Mouse (Mus musculus): Measurements from ENCODE around the gene Dgcr2.

Dgcr2 gene

GRCm38 (mm10) chr16:17848928-17849327 lies 49.4 kb downstream of the Dgcr2 start:
- no peak for DNase-seq (ENCODE audit: low spot score in 2 of 2)

DNA sequence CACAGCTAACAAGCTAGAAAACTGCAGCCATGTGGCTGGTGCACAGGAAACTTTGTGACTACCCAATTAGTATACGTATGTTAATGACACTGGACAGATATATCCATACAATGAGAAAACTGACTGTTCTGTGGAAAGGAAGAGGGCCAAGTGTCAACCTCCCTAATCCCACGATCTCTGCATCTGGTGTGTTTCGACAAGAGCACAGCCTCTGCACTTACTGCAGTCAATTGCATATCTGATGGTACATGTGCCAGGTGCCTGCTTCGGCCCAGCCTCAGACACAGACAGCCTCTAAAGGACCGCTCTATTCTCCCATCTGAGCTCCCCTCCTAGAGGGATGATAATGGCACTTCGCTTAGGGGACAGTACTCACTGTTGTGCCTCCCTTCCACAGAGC lies 49.9 kb downstream of the Dgcr2 start:
- DNase-seq (ENCODE audit: low spot score in 2 of 2): no peak

- DNase-seq (ENCODE audit: low spot score in 2 of 2): no peak
Measured at GRCm38 (mm10) chr16:17843701-17844365, 54.5 kb downstream of the Dgcr2 start.

DNA sequence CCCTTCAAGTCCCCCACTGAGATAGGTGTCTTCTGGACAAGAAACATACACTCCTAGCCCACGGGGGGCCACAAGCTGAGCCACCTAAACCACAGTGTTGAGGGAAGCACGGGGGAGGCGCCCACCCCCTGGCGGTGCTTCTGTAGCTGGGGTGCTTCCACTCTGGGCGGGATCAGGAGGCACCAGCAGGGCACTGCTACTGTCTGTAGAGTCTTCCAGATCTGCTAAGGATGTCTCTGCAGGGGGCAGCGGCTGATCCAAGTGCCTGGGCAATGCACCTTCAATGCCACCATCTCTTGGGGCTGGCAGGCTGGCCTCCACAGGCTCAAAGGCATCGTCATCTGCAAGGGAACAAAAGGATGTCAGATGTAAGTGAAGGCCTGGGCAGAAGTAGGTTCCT lies 55.9 kb downstream of the Dgcr2 start:
- no peak for DNase-seq (ENCODE audit: low spot score in 2 of 2)

DNA sequence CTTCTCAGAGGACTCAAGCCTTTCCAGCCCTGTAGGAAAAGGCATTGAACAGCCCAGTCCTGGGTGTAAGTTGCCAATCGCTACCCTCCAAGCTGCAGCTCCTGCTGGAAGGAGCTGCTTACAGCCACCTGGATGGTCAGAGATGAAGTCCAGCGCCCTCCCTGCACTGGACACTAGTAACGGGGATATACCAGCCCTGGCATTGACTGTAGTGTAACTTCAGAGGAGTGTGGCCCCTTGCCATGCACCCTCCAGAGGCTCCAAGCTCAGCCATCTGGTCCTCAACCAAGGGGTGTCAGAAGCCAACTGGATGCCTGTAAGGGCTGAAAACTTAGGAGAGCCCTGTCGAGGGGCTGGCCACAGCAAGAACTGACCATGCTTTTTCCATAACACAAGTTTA lies 58.4 kb downstream of the Dgcr2 start:
- DNase-seq (ENCODE audit: low spot score in 2 of 2): no peak

DNA sequence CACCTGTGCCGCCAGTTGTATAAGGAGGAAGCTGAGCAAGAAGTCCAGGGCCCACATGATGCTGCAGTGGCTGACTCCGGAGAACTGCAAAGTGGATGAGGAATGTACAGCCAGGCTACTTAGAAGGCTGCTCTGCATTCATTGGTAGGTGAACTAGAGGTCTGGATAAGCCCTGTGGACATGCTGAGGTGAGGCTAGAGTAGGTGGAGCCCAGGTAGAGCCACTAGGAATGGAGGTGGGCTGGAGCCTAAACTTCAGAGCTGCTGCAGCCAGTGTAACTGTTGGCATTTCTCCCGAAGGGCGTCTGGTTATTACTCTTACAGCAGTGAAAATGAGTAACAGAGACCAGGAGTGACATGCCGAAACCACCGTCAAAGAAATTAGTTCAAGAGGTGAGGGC lies 60.3 kb downstream of the Dgcr2 start, which contains the start of gene Car15:
Car15 (minus strand) TSS at position 314 of the 400 bp plus-strand sequence.
- DNase-seq (ENCODE audit: low spot score in 2 of 2): no peak

DNA sequence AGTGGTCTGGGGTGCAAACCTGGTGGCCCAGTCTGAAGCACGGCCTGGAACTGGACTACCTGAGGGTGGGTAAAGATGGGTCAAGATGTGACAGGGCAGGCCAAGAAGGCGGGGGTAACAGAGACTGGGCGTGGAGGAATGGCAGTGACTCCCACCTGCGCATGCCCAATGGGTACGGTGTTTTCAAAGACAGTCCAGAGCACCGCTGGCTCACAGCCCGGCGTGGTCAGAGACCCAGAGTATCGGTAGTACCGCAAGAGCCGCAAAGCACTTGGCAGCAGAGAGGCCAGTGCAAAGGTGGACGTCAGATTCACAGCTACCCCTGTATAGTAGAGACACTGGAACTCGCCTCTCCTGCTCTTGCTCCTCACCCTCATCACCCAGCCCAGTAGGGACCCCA lies 62.9 kb downstream of the Dgcr2 start:
- DNase-seq (ENCODE audit: low spot score in 2 of 2): no peak

GRCm38 (mm10) chr16:17834543-17834942 lies 63.8 kb downstream of the Dgcr2 start:
- DNase-seq (ENCODE audit: low spot score in 2 of 2): no peak

GRCm38 (mm10) chr16:17833681-17834399 lies 64.5 kb downstream of the Dgcr2 start:
- DNase-seq (ENCODE audit: low spot score in 2 of 2): no peak

DNA sequence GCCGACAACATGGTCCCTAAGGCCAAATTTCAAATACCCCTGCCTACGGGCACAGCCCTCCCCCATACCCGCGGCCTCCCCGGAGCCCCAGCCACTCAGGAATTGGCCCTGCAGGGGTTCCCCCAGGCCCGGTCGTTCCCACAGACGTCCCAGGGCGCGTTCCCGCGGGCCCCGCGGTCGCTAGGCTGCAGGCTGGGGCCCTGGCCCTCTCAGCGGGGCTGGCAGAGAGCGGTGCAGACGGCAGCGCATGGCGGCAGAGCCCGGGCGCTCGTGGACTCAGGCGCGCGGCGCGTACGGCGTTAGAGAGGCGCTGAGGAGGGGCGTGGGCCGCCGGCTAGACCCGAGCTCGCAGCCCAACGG lies 65.1 kb downstream of the Dgcr2 start:
- no peak for DNase-seq (ENCODE audit: low spot score in 2 of 2)

DNA sequence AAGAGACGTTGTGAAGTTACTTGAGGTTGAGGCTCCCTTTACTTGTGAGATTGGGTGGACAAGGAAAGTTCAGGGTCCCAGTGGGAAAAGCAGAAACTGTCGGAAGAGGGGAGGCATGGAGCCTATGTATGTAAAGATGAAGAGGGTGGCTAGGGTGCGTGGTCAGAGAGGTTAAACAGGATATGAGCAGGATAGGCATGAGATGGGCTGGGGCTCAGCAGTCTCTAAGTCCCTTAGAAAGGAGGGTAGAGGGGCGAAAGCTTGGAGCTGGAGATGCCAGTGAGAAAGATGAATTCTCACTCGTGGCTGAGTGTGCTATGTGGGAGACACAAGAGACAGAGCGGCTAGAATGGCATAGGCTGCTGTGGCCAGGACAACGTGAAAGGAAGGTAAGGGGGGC lies 65.5 kb downstream of the Dgcr2 start, which contains the start of gene B830017H08Rik:
B830017H08Rik (plus strand) TSS at position 301 of the 400 bp plus-strand sequence.
- no peak for DNase-seq (ENCODE audit: low spot score in 2 of 2)

GRCm38 (mm10) chr16:17831781-17832180 lies 66.6 kb downstream of the Dgcr2 start:
- no peak for DNase-seq (ENCODE audit: low spot score in 2 of 2)

DNA sequence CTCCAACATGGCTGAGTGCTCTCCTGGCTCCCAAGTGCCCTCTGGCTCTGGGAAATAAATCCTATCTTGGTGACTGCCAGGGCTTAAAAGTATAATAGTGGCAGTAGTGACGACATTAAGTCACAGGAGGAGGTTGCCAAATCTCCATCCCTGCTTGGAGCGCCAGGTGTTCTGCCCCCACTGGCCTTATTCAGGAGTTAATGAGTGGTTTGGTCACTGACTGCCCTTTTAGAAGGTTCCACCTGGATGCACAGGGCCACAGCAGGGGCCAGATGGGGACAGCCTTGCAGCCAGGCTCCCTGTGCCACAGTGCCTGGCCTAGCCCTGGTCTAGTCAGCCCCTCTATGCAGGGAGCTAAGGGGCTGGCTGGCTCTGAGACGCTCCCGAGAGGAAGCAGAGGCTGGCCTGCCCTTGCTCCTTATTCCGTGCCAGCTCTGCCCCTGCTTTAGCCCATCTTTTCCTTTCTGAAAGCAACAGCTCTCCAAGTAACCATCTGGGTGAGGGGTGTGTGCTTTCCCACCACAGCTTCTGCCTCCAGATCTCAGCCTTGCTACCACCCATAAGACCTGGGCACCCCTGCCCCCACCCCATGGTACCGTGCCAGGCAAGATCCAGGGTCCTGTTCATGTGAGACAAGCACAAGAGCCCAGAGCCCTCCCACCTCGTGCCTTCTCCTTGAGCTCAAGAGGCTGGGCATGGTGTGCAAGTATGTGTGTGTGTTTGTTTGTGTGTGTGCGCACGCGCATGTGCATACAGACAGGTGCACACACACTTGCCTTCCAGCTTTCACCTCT lies 67.8 kb downstream of the Dgcr2 start:
- no peak for DNase-seq (ENCODE audit: low spot score in 2 of 2)

DNA sequence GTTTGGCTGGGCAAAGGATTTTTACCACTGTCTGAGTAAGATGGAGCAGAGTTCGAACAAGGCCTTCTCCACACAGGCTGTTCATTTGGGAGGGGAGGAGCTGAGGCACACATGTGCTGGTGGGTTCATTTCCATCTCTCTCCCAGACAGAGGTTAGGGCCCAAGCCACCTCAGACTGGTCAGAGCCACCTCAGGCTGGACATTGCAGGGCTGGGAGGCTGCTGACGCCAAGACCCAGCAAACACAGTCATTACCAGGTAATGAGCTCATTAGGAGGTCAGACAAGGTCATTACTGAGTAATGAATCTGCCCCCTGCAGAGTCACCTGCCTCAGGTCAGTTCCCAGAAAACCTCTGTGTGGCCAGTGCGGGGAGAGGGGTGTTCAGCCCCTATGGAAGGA lies 69.5 kb downstream of the Dgcr2 start:
- DNase-seq (ENCODE audit: low spot score in 2 of 2): no peak

- no peak for DNase-seq (ENCODE audit: low spot score in 2 of 2)
Measured at GRCm38 (mm10) chr16:17828229-17828628, 70.1 kb downstream of the Dgcr2 start.

- no peak for DNase-seq (ENCODE audit: low spot score in 2 of 2)
Measured at GRCm38 (mm10) chr16:17826500-17826899, 71.9 kb downstream of the Dgcr2 start.

DNA sequence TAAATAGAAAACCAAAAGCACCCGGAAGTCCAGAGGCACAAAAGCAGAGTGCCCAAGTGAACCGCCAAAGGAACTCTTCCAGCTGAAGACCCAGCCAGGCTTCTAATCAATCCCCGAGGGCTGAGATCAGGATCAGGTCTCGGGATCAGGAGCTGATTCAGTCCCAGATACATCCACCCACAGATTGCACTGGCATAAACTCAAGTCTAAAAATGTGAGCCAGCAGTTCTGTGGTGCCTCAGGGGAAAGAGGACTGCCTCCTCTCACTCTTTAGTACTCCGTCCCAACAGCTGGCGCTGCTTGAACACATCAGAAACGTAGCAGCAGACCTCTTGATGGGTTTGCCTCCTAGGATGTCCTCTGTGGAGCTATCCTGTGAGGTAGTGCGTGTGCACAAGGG lies 81.8 kb downstream of the Dgcr2 start:
- no peak for DNase-seq (ENCODE audit: low spot score in 2 of 2)

- DNase-seq (ENCODE audit: low spot score in 2 of 2): peak; percentile 51 to 81
Measured at GRCm38 (mm10) chr16:17815411-17816402, 82.7 kb downstream of the Dgcr2 start.

GRCm38 (mm10) chr16:17813173-17813572 lies 85.2 kb downstream of the Dgcr2 start:
- DNase-seq (ENCODE audit: low spot score in 2 of 2): no peak

GRCm38 (mm10) chr16:17812120-17812519 lies 86.2 kb downstream of the Dgcr2 start:
- DNase-seq (ENCODE audit: low spot score in 2 of 2): no peak

DNA sequence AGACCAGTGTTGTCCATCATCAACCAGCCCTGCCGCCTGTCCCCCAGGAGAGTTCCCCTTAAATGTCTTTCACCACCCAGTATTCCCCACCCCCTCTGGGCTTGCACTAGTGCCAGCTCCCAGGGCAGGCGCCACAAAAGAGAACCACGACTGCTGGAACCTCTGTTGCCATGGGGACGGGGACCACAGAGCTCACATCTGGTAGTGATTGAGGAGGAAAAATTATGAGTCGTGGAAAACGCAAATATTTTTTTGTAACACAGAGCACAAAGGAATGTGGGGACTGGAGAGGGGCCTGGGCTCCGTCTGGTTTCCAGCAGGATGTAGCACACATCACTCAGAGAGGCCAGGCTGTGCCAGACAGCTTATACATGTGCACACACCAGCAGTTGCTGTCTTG lies 88.7 kb downstream of the Dgcr2 start:
- peak in 1 of 2 experiments; percentile 55 for DNase-seq (ENCODE audit: low spot score in 2 of 2)
